Mouse (Mus musculus): Measurements from ENCODE around the gene Dio2.

Dio2 gene

DNA sequence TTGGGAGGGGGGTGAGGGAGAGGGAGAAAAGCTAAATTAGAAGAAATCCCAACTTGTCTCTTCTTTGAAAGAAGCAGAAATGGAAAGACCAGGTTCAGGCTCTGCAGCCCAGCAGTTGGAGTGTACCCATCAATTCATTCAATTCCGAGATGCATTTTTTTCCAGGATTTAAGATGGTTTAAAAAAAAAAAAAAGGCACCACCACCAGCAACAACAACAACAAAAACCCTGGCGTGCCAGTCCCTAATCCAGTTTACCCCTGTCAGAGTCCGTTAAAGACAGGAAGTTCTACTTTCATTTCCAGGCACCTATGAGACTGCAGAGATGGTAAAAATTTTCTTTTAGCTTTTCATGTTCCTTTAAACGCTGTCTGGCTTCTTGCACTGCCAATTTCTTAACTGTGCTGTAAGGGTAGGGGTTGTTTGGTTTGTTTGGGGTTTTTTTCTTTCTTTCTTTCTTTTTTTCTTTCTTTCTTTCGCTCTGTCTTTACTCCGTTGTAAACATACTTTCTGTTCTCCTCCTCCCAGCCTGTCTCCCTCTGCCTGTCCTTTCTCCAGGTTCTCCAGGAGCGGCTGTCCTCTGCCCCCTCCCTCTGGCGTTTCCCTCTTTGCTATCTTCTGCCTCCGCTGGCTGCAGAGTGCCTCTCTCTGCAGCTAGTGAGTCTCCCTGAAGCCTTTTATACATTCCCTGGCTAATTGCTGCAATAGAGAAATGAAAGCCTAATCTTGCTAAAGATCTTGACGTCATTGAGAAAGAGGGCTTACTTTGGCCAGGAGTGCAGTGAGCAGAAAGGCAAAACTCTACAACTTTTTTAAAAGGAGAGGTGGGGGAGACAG is at the start of gene Dio2:
Gene Dio2, minus strand, starts transcription at position 51 of the 836 bp plus-strand sequence.
- DNase-seq (ENCODE audit: extremely low read depth, insufficient read length, low spot score), result no peak

DNA sequence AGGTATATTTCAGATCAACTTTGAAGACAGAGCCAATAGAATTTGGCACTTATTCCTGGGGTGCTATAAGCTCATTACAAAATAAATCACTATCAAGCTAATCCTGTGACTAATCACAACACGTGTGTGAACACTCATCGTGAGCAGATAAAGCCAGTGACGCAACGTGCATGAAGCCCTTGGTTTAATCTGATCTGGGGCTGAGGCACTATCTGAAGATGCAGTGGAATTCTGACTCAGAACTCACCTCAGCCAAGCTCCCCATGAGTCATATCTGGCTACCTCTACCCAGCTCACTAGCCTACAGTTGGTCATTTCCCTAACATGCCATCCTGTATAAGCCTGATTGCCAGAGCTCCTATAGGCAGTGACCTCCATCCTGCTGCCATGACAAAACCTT is 43.2 kb upstream of the Dio2 start:
- no peak for DNase-seq (ENCODE audit: extremely low read depth, insufficient read length, low spot score)

DNA sequence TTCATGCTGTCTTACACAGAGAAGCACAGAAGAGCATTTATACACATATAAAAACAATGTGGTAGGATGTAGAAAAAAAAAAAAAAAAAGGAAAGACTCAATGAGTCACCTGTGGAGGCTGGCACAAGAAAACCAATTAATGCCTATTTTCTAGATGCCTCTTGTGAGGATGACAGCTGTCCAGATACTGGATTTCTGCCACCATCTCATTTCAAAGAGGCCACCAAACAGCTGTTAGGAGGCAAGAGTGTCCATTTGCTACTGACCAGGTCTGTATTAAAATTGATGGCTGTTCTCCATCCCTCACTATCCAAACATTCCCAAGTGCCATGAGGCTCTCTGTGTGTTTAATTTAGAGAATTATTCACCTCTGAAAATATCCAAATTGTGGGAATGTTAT is 6.5 kb upstream of the Dio2 start:
- DNase-seq (ENCODE audit: extremely low read depth, insufficient read length, low spot score), result no peak

DNA sequence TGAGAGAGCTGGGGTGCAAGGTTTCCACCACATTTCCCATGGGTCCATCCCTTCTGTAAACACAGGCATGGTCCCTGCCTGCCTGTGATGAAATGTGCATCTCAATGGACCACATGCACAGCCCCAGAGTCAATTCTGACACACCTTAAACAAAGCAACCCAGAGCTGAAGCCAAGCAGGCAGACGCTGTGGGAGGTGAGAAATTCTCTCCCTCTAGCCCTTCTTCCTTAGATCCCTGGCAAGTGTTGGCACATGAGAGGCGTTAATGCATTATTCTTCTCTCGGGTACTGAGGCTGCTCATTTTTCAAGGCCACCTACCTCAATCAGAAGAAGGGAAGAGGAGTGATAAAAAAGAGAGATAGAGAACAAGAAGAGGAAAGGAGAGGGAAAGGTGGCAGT is 5.4 kb upstream of the Dio2 start:
- no peak for DNase-seq (ENCODE audit: extremely low read depth, insufficient read length, low spot score)

DNA sequence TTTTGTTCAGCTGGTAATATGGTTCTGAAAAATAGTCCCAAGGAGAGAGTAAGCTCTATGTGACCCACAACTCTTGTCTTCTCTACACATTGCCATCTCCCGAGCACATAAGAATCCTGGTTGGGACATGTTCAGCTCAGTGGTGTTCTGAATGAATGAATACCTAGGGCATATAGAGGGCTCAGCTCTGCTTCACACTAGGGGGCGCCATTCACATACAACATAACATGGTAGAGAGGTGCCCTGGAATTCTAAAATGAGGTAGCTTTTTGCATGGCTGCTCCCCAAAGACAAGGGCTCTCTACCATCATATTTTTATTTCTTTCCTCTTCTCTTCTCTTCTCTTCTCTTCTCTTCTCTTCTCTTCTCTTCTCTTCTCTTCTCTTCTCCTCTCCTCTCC is 2.2 kb upstream of the Dio2 start:
- no peak for DNase-seq (ENCODE audit: extremely low read depth, insufficient read length, low spot score)

DNA sequence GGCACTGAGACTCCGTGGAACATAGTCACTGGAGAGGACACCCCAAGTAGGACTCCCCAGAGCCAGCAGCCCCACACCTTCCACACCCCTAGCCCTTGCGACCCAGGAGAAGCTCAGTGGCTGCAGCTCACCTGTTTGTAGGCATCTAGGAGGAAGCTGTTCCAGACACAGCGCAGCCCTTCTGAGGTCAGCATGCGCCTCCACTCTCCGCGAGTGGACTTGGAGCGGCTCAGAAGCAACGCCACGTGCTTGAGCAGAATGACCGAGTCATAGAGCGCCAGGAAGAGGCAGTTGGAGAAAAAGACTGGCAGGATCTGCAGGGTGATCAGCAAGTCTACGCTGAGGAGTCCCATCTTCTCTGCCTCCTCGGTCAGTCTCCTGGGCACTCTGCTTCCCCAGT is 306 bp downstream of the Dio2 start:
- DNase-seq (ENCODE audit: extremely low read depth, insufficient read length, low spot score), result no peak

DNA sequence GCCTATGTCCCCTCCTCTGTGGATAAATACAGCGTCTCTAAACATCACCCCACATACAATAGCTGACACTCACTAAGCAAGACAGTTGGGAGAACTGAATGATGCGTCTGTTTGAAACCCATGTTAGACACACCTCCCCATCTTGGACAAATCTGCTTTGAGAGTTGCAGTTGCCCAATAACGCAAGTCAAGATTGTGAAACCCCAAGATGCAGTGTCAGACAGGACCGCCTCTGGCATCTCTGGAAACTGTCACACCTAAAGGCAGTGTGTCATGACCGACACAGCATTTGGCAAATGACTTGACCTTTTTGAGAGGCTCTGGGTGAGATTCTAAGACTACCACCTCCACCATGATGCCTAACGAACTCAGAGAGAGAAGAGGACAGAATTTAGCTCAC is 2.8 kb downstream of the Dio2 start:
- DNase-seq (ENCODE audit: extremely low read depth, insufficient read length, low spot score), result no peak

DNA sequence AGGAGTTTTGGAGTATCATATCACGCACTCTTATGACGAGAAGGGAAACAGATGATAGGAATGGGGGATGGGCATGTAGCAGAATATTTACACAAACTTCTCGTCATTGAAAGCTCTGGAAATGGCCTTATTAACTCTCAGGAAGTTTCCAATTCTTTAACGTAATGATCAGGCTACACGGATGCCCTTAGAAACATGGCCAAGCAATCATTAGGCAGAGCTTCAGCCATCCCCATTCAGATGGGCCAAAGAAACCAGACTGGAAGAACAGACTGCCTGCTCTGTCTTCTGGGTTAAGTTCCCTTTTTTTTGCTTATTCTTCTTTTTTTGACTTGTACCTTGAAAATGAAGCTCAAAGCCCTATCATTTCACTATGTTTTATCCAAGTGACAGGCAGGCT is 3.7 kb downstream of the Dio2 start:
- no peak for DNase-seq (ENCODE audit: extremely low read depth, insufficient read length, low spot score)

DNA sequence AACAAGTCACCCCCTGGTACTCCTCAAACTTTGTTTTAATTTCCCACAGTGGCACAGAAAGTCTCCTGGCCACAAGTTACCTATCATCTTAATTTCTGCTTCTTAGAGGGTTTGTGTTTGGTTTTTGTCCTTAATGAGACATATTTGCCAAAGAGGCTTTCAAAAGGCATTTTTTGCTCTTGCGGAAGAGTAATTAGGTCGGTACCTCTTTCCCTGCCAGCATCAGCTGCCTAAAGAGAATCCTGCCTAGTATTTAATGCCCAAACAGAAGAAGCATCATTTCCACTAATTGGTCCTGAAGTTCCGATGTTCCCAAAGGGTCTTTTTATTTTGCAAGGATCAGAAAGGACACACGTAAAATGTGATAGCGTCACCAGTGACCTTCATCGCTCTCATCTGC is 4.5 kb downstream of the Dio2 start:
- DNase-seq (ENCODE audit: extremely low read depth, insufficient read length, low spot score), result no peak

DNA sequence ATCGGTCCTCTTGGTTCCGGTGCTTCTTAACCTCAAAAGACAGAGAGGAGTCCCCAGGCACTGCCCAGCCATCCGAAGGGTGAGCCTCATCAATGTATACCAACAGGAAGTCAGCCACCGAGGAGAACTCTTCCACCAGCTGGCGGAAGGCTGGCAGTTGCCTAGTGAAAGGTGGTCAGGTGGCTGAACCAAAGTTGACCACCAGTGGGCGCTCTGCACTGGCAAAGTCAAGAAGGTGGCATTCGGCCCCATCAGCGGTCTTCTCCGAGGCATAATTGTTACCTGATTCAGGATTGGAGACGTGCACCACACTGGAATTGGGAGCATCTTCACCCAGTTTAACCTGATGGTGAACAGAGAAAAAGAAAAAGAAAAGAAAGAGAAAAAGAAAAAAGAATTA is 8.6 kb downstream of the Dio2 start:
- DNase-seq (ENCODE audit: extremely low read depth, insufficient read length, low spot score), result no peak

DNA sequence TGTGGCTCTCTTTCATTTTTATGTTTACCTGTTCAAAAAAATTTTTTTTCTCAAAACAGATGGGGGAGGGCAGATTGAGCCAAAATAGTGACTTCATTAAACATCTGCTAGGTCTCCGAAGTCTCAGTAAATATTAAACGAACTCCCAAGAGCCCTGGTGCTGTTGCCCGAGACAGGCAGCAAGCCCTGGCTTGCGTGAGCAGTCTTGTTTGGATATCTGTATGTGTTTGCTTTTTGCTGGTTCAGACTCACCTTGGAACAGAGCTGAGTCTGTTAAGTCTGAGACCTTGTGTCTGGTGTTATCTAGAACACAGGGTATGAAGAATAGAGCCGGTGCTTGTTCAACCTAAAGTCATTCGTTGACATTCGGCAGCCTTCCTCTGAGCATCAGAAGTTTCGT is 13.1 kb downstream of the Dio2 start:
- DNase-seq (ENCODE audit: extremely low read depth, insufficient read length, low spot score), result no peak

DNA sequence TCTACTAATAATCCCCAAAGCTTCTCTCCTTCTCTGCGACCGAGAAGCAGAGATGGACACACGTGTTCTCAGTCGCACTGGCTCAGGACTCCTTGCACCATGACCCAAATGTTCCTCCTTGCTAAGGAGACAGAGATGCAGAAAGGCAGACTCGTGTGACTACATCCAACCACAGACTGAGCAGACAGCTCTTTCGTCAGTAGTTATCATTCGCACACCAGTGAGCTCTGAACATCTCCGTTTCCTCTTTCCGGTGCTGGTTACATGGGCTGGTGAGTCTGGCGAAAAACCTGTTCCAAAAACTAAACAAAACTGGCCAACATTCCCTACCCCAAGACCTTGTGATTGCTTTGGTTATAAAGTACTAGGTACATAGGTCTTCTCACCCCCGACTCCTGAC is 13.6 kb downstream of the Dio2 start:
- no peak for DNase-seq (ENCODE audit: extremely low read depth, insufficient read length, low spot score)

DNA sequence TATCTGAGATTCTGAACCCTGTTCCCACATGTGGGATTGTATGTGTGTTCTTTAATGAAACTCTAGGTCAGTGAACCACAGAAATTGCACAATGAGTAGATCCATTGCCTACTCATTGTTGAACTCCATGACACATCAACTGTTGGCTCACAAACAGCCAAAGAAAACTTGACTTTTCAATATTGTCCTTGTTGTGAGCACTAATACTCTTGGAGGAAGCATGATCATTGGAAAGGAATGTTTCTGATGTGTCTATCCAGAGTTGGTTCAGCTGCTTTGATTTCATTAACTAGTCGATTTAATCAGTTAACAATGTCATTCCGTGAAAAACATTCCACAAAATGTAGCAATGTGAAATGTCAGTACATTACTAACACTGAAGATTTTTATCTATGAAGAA is 44.1 kb downstream of the Dio2 start:
- DNase-seq (ENCODE audit: extremely low read depth, insufficient read length, low spot score), result no peak
